Mouse (Mus musculus): Measurements from ENCODE around the gene Hacl1.

The Hacl1 gene

DNA sequence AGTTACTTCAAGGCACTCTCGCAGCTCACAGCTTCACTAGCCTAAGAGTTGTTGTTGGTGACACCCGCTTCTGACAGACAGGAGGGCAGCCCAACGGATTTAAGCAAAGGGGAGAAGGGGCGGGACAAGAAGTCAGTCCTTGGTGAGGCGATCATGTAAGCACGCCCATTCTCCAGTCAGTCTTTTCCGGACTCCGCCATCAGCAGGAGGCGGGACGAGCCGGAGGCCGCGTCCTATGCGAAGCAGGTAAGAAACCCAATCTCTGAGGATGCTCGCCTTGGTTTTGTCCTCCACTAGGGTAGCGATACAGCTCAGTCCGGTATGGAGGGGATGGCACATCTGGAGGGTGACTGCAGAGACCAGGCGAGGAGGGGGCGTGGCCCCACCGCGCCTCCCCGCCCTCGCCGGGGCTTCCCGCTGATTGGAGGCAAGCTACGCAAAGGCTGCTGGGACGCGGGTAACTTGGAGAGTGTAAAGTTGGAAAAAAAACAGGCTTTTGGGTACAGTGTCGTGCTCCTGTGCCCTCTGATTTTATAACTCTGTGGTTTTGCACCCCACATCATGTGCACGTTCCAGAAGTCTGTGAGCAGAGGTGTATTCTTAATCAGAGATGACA is at the start of gene Hacl1, which contains the start of gene Btd:
TSS of gene Hacl1 (minus strand) at position 397 of the 616 bp plus-strand sequence.
TSS of gene Btd (plus strand) at position 139 of the 616 bp plus-strand sequence.
- peak; percentile 85 for DNase-seq

DNA sequence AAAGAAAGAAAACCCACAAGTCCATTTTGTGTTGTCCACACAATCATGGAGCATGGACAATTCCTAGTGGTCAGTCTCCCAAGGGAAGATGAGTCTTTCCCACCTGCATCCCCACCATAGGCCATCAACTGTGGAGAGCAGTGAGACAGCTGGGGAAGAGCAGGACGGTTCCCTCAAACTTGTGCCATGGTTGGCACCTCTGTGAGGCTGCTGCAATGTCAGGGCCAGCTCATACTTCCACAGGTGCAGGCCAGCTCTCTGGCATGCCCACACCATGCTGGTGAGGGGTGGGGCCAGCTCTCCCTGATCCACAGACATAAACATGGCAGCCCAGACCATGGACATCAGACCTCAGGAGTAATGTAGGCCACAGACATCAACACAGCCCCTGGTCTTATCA is 45.1 kb upstream of the Hacl1 start:
- no peak for DNase-seq

DNA sequence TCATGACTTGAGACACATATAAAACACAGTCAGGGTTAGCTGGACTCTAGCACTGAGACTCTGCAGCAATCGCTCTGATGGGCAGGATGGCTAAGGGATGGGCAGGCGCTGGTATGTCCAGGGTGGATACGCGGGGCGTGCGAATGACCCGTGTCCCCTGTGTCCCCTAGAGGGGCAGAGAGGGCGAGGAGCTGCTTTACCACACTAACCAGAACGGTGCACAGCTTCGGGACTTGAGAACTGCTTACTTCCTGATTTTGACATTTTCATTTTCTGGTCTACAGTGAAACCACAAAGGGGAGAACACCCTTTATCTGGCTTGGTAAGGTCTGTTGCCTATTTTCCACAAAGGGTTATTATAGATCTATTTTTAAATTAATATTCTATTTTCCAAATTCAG is 44.6 kb upstream of the Hacl1 start:
- DNase-seq, result no peak

DNA sequence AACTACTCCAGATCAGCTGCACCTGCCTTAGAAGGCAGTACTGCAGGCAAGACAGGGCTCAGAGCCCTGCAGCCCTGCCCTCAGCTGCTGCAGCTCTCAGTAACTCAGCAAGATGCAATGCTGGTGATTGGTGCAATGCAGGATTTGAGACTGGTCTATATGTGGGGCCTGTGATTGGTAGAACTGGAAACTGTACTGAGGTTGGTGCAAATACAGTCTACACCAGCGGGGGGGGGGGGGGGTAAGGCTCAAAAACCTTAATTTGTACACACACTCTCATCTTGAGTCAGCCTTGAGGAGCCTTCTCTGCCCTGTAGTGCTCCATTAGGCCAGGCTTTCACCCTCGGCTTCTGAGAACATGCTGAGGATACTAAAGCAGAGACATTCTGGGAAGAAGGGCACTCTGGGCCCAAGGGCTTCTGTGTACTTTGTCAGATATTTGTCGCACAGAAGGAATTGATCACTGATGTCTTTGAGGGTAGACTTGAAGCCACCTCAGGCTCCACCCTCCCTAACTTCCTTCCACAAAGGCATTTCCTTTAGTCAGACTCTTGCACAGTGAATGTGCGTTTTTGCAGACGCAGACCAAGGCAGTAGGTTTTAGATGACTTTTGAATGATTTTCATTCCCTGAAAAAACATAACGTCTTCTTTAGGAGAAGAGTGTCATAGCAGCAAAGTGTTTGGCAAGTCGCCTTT is 43.4 kb upstream of the Hacl1 start:
- no peak for DNase-seq

DNA sequence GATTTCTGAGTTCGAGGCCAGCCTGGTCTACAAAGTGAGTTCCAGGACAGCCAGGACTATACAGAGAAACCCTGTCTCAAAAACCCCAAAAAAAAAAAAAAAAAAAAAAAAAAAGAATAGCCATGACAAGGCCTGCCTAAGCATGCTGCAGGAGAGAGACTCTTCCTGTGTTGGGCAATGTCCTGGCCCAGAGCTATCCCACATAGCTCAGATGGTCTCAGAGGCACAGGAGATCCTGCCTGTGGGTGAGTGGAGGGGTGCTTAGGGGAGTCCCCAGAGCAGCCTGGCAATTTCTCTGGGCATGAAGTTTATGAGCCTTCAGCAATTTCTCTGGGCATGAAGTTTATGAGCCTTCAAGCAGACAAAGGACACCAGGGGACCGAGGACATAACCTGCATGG is 42.5 kb upstream of the Hacl1 start:
- no peak for DNase-seq

DNA sequence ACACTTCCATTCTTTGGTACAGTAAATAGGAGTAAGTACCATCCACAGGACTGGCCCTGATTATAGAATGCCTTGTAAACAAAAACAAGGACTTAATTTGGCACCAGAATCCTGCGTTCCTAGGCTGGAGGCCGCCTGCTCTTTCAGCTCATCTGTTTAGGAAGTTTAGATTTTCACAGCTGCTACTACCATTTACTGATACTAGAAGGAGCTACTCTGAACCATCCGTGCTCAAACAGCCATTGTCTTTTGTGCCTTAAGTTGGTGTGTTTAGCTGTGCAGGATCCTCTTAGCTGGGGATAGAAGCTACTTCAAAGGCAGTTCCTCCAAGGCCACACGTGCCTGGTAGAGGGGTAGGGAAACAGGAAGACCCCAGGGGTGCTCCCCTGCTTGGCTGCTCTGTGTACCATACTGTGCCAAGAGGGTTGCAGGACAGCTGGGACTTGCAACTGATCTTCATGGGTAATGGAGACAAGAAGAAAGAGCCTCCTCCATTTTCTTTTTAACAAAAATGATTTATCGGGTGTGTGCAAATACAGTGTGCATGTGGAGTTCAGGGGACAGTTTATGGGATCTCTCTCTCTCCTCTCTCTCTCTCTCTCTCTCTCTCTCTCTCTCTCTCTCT is 41.0 kb upstream of the Hacl1 start:
- DNase-seq, result no peak

DNA sequence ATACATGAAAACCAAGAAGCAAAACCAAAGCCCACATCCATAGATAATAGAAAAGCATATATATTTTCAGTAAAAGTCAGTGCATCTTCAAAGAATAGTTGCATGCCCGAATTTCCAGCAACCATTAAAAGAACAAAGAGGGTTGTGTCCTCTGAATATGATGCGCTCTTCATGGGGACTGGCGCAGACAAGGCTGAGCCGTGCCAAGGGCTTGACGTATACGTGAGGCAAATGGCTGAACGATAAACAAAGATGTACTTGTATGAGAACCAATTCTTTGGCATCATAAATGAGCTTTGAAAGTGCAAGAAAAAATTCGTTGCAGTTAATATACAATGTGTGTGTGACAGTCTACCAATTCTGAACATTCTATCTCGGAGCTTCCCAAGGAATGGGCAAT is 40.2 kb upstream of the Hacl1 start:
- DNase-seq, result no peak

DNA sequence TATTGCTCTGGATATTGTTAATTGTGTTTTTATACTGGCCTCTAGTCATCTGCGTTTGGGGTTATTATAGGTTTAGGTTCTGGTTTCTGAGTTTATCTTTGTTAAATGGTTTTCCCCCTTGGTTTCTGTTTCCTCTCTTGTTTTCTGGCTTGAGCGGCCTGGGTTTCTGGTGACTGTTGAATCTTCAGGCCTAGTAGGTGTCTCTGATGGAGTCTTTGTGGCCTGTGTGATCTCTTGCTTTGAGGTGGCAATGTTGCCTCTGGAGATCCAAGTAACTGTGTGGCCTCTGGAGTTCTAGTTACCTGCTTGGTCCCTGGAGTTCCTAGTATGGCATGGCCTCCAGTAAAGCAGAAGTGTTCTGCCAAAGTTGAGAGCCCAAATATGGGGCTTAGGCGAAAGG is 39.6 kb upstream of the Hacl1 start:
- DNase-seq, result no peak

DNA sequence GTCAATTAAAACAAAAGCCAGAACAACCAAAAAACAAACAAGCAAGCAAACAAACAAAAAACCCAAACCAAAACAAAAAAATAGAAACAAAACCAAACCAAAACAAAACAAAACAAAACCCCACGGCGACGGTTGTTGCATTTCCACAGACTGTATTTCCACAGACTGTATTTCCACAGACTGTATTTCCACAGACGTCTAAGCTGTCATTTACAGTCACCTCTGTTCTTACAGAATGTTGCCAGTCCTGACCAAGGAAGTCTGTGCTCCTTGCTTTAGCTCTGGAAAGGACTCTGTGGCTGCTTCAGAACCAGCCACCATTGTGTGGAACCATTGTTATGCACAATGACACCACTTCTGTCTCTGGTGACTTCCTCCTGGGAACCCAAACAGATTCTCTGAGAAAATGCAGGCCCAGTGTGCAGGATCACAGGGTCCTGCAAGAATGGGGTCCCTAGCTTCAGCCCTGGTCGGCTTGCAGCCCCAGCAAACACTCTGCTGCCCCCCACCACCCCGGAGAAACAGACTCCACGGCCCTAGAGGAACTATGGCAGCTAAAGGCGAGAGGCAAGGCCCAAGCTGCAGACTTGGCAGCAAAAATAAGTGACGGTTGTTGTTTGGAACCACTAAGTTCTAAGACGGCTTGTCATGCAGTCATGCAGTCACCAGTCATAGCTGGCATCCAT is 30.7 kb upstream of the Hacl1 start:
- DNase-seq, result no peak

DNA sequence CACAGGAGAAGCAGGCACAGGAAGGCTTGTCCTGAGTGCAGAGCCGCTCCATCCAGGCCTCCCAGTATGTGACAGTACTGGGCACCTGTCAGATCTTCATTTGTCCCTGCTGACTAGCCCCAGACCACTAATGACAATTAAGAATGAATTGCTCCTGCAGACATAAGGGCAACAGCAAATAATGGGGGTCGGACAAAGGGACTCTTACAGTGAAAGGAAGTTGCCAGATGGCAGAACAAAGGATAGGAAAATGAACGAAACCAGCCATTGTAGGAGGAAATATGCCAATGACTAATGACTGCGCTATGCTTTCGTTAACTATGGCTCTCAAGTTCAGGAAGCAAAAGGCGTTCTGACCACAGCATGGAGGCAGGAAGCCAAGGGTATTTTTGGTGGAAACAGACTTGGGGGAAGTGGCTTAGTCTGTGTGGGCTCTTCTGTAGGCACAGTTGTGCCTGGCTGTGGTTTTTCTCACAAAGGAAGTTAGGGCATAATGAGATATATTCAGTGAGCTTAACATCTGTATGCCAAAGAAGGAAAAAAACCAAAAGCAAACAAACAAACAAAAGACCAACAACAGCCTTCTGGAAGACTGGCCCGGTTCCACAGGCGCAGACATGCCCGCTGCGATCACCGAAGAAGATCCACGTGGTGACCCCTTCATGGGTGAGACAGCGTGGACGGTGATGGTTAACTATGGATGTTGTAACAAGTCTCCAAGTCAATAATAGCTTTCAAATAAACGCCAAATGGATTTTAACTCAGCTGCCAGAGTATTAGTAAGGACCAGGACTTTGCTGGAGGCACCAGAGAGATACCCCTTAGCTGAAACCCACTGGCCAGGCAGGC is 28.8 kb upstream of the Hacl1 start:
- no peak for DNase-seq

DNA sequence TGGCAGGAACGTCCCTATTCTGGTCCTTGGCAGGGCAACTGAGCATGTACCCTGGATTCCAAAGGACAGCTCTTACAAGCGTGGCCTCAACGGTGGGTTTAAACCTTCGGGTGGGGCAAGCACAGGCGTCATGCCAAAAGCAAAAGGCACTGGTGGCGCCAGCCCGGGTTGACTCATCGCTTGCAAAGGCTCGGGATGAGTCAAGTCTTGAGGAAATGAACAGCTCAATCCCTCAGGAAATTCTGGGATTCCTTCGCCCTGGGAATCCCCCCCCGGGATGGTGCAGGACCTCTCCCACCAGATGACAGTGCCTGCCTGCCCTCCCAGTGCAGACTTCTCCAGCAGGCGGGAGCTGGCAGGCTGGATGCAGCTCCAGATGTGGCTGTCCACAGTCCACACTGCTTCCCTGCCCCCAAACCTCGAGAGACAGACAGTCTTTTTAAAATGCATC is 28.1 kb upstream of the Hacl1 start:
- peak; percentile 62 for DNase-seq

DNA sequence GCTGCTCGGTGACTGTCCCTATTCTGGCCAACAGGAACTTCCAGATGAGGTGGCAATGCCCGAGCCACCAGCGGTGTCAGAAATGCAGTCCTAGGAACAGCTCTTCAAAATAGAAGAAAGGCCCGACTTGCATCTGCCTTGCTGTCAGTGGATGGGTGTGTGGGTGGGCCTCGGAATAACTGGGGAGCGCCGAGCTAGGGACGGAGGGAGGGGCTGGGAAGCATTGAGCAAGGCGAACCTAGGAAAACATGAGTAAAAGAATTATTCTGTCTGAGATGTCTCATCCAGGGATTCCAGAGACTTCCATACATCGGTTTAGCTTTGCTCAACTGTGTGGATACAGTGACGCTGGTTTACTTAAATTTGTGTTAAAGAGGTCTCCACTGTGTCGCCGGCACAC is 27.2 kb upstream of the Hacl1 start:
- DNase-seq, result no peak

DNA sequence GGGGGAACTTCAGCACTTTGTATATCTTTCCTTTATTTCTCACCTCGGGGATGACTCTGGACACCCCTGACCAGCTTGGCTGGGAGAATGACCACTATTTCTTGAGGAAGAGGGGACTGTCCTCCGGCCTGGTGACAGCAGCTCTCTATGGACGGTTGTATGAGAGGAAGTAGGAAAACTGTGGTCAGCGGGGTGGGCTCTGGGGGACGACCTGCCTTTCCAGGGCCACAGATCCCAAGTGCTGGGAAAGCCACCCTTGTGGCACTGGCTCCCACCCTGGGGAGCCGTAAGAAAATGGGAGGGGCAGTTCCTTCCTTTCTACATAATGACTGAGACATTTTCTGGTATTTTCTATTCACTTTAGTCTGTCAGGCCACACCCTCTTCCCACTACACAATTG is 26.7 kb upstream of the Hacl1 start:
- DNase-seq, result no peak

DNA sequence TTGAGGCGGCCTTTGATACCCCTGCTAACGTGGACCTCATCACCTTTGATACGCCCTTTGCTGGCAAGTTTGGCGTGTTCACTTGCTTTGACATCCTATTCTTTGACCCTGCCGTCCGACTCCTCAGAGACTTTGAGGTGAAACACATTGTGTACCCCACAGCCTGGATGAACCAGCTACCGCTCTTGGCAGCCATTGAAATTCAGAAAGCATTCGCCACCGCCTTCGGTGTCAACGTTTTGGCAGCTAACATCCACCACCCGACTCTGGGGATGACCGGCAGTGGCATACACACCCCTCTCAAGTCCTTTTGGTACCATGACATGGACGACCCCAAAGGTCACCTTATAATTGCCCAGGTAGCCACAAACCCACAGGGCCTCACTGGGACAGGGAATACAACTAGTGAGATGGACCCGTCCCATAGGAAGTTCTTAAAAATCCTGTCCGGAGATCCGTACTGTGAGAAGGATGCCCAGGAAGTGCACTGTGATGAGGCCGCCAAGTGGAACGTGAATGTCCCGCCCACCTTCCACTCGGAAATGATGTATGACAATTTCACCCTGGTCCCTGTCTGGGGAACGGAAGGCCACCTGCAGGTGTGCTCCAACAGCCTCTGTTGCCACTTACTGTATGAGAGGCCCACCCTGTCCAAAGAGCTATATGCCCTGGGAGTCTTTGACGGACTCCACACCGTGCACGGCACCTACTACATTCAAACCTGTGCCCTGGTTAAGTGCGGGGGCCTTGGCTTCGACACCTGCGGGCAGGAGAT is 26.0 kb upstream of the Hacl1 start:
- no peak for DNase-seq

DNA sequence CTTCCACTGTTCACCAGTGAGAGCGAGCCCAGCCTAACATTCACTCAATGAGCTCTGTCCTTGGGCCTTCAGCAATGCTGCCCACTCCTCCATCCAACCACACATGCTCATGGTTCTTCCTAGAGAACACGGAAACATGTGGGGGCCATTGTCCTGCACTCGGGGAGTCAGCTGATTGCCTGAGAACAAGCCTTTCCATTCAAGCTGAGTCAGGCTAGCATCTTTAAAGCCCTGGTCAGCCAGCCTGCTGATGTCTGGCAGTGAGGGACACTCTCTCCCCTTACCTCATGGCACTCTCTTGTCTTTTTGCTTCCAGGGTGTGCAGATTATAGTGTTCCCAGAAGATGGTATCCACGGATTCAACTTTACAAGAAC is 24.5 kb upstream of the Hacl1 start:
- DNase-seq, result no peak

DNA sequence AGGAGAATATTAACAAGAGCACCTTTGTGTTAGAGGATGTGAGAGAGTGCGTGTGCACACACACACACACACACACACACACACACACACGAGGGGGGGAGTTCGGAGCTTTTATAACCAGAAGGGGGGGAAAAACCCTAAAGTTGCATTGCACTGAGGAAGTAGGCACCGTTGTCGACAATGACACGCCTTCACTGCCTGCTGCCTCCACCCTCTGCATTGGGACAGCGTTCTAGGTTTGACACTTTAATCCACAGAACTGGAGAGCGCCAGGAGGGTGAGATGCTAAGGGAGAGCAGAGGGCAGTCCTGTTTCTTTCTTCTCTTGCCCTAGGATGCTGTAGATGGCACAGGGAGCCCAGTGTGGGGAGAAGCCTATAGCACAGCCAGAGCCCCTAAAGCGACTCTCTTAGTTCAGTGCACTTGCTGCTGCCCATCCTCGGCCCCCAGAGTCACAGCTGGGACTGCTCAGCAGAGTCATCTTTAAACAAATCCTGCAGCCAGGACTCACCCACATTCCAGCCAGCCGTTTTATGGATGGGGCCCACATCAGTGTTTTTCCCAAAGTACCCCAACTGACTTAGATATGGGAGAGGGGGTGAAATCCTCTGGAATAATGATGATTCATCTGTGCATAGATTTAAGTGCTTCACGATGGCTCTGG is 23.9 kb upstream of the Hacl1 start:
- no peak for DNase-seq

DNA sequence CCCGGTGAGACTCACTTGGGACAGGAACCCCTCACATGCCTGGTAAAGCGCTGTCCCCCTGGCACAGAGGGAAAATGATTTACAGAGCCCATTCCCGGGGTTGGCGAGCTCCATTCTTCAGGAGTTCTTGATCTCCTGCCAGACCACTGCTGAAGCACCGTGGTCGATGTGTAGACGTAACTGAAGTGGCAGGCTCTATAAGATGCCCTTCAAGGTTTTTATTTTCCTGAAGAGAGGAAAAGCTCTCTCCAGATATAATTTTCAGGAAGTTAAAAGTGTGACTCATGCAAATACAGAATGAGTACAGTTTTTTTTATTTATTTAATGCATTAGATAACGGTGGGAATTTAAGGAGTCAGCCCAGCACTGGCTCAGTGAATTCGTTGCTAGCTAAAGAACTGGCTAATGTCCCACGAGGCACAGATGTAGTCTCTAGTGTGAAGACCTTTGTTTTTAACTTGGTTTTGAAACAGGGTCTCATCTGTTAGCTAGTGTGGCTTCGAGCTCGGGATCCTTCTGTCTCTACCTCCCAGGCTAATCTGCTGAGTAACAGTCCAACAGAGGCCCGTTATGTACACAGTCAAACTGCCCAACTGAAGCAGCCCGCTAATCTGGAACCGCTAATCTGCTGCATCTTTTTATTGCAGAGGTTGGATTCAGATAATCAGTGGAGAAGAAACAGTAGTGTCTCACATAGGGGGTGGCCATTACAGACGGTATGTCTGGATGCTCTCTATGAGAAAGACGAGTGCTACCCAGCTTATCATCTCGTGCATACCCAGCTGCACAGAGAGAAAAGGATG is 23.2 kb upstream of the Hacl1 start:
- no peak for DNase-seq

DNA sequence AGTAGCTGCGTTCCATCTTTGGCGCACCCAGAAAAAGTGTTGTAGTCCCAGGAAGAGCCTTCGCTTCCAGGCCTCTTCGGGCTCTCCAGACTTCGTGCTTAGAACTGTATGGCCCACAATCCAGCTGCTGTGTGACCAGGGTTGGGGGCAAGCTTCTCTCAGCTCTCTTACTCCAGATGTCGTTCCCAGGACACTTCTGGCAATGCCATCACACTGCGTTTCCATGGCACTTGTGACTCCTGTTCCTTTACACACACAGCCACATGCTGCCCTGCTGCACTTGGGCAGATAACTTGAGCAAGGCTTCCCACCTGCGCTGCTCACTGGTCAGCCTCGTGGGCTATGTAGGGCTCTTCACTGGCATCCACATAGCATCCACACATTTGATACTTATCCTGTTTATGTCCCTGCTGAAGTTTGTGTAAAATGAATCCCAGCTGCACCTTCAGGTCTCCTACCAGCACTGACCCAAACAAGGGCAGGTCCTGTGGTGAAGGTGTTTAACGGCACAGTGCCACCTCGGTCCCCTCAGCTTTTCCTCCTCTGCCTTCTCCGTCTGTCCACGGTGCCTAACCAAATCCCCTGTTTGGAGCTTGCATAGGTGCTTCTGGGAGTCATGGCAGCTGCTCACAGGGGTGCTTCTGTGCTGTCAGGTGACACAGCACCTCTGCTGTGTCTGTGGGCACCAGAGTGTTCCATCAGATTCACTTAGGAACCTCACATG is 22.5 kb upstream of the Hacl1 start:
- no peak for DNase-seq

DNA sequence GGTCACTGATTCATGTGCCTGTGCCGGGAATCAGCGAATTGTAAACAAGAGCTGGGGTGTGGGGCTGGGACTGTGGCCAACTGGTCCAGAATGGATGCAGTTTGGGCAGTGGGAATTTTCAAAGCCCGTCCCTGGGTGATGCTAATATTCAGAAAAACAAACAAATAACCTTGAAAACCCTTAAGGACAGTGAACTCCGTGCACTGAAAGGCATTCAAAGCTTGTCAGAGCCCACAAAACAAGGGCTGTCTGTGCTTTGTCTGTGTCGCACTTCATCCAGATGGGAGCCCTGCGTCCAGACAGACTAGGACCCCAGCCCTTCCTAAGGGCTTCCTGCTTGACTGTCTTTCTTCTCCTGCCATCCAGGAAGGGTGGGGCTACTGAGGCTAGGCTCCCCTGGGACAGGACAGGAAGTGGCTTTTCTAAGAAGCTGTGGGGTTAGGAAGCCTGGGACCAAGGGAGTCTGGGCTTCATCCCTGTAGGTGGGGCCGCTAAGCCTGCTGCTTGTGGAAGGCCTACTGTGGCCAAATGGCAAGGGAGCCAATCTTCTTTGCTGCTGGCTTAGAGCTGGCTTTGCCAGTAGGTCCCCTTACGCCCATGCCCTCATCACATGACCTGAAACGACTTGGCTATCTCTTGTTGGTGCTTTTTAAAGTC is 21.6 kb upstream of the Hacl1 start:
- peak; percentile 62 for DNase-seq
